Comparison of ENCODE assay signal across 8 mouse cellular contexts in genomic region chr11:79252881-79253541, GRCm38 (mm10). TPM values are rescaled to one million over a fixed set of nuclear protein-coding genes. Genes with fewer than 3 reads are reported as not detected.
DNase-seq lines count a peak whose midpoint lies in the region; ATAC-seq and TF ChIP-seq lines count a peak whose summit lies in the region.

No protein-coding gene starts in this region.

- no peak for TF ChIP-seq POLR2A in ES-Bruce4 (IDR thresholded peaks at IDR 0.05; ENCODE audit: insufficient read depth, low read length)

- H3K4me2 ChIP-seq in embryonic facial prominence, embryonic 15.5 days (replicated peaks), result peak overlapping the region; percentile 76
- H3K4me2 ChIP-seq in hindbrain, embryonic 15.5 days, result peak overlapping the region; percentile 76
- H3K4me2 ChIP-seq in stomach, postnatal 0 days (replicated peaks; ENCODE audit: low read depth), result peak overlapping the region; percentile 88

- TF ChIP-seq CTCF in ES-Bruce4 (IDR thresholded peaks at IDR 0.05; ENCODE audit: low read depth, low read length), result no peak
- TF ChIP-seq CTCF in stomach, postnatal 0 days (IDR thresholded peaks at IDR 0.05; ENCODE audit: low read depth), result no peak

- peak overlapping the region; percentile 64; the same call in 1 of the 2 replicates for H3K27ac ChIP-seq in ES-Bruce4 (ENCODE audit: insufficient read depth, low read length)
- H3K27ac ChIP-seq in embryonic facial prominence, embryonic 15.5 days (replicated peaks), result peak overlapping the region; percentile 94; the same call in 1 of the 2 replicates
- peak overlapping the region; percentile 95 for H3K27ac ChIP-seq in hindbrain, embryonic 15.5 days (replicated peaks)
- H3K27ac ChIP-seq in stomach, postnatal 0 days (replicated peaks), result peak overlapping the region; percentile 97

- peaks cover 36% of the 10 kb centered on the region for H3K36me3 ChIP-seq in ES-Bruce4 (ENCODE audit: control insufficient read depth, insufficient read depth, low read length, poor library complexity, severe bottlenecking)
- H3K36me3 ChIP-seq in embryonic facial prominence, embryonic 15.5 days, result peaks cover 27% of the 10 kb centered on the region
- H3K36me3 ChIP-seq in hindbrain, embryonic 15.5 days, result peaks cover 15% of the 10 kb centered on the region
- H3K36me3 ChIP-seq in stomach, postnatal 0 days (ENCODE audit: control insufficient read depth, insufficient read depth, low read length), result no peaks in the 10 kb centered on the region; the same call in 1 of the 2 replicates

- ATAC-seq in embryonic facial prominence, embryonic 15.5 days (ENCODE audit: insufficient number of reproducible peaks, low FRiP score, low TSS enrichment, low read depth), result peak; percentile 48; the same call in 1 of the 2 replicates
- no peak for ATAC-seq in hindbrain, embryonic 15.5 days (ENCODE audit: low FRiP score, low read depth)
- no peak for ATAC-seq in stomach, postnatal 0 days (ENCODE audit: low FRiP score, low TSS enrichment)
- ATAC-seq in frontal cortex, adult (ENCODE audit: low TSS enrichment), result no peak

- DNase-seq in gastrocnemius, adult 18-20 months (ENCODE audit: low spot score), result peak; percentile 30
- DNase-seq in gastrocnemius, postnatal 25 days, result no peak
- DNase-seq in lung, postnatal 25 days (ENCODE audit: low spot score), result peak; percentile 38
- no peak for DNase-seq in stomach, postnatal 0 days (ENCODE audit: low spot score)

- H3K27me3 ChIP-seq in ES-Bruce4 (ENCODE audit: control insufficient read depth, insufficient read depth, low read length, poor library complexity, severe bottlenecking), result no peaks in the 10 kb centered on the region
- no peaks in the 10 kb centered on the region for H3K27me3 ChIP-seq in embryonic facial prominence, embryonic 15.5 days
- no peaks in the 10 kb centered on the region for H3K27me3 ChIP-seq in hindbrain, embryonic 15.5 days
- no peaks in the 10 kb centered on the region for H3K27me3 ChIP-seq in stomach, postnatal 0 days (ENCODE audit: control insufficient read depth, insufficient read depth, low read length)

- peak overlapping the region; percentile 94; the same call in 1 of the 2 replicates for H3K9ac ChIP-seq in ES-Bruce4 (ENCODE audit: low read depth, poor library complexity, severe bottlenecking)
- peak overlapping the region; percentile 97; the same call in 1 of the 2 replicates for H3K9ac ChIP-seq in embryonic facial prominence, embryonic 15.5 days
- H3K9ac ChIP-seq in hindbrain, embryonic 15.5 days, result peak overlapping the region; percentile 75
- H3K9ac ChIP-seq in stomach, postnatal 0 days (ENCODE audit: low read length), result peak overlapping the region; percentile 94

- H3K9me3 ChIP-seq in ES-Bruce4 (replicated peaks; ENCODE audit: control insufficient read depth, insufficient read depth, low read length, poor library complexity, severe bottlenecking), result no peaks in the 10 kb centered on the region
- H3K9me3 ChIP-seq in embryonic facial prominence, embryonic 15.5 days (replicated peaks), result no peaks in the 10 kb centered on the region
- H3K9me3 ChIP-seq in hindbrain, embryonic 15.5 days, result no peaks in the 10 kb centered on the region
- no peaks in the 10 kb centered on the region for H3K9me3 ChIP-seq in stomach, postnatal 0 days (ENCODE audit: control insufficient read depth, low read length)

- no peak for TF ChIP-seq EP300 in ES-Bruce4 (IDR thresholded peaks at IDR 0.05; ENCODE audit: insufficient read depth, low read depth, low read length)
- TF ChIP-seq EP300 in stomach, postnatal 0 days (optimal IDR thresholded peaks at IDR 0.05), result no peak

- H3K4me3 ChIP-seq in ES-Bruce4 (ENCODE audit: low read depth, low read length), result peak overlapping the region; percentile 92
- peak overlapping the region; percentile 84 for H3K4me3 ChIP-seq in embryonic facial prominence, embryonic 15.5 days (replicated peaks)
- peak overlapping the region; percentile 64 for H3K4me3 ChIP-seq in hindbrain, embryonic 15.5 days
- peak overlapping the region; percentile 95 for H3K4me3 ChIP-seq in stomach, postnatal 0 days (ENCODE audit: low read depth, low read length)

- WGBS in embryonic facial prominence, embryonic 15.5 days, result 9% methylated on average over 6 of the region's 6 CpGs
- 19% methylated on average over 6 of the region's 6 CpGs for WGBS in hindbrain, embryonic 15.5 days
- 6% methylated on average over 6 of the region's 6 CpGs for WGBS in stomach, postnatal 0 days

- peaks cover 1% of the 10 kb centered on the region for H3K4me1 ChIP-seq in ES-Bruce4 (ENCODE audit: control insufficient read depth, insufficient read depth, low read length)
- H3K4me1 ChIP-seq in embryonic facial prominence, embryonic 15.5 days, result peaks cover 15% of the 10 kb centered on the region
- peaks cover 39% of the 10 kb centered on the region for H3K4me1 ChIP-seq in hindbrain, embryonic 15.5 days (replicated peaks)
- no peaks in the 10 kb centered on the region for H3K4me1 ChIP-seq in stomach, postnatal 0 days (replicated peaks; ENCODE audit: control insufficient read depth, insufficient read depth)

RNA-seq across cellular contexts. Expression of gene Wsb1, which starts 1.5 kb away (rescaled TPM):
- total RNA-seq in gastrocnemius, adult 18-20 months (2021), result 10 to 100 TPM in 1 of 2 experiments, 1 to 10 TPM in 1; 6.7 to 10.3 TPM
- total RNA-seq in gastrocnemius, postnatal 25 days (2021), result 10 to 100 TPM in 1 of 2 experiments, 1 to 10 TPM in 1; 7.5 to 14.0 TPM
- polyA plus RNA-seq in ES-Bruce4 (2011; ENCODE audit: insufficient read depth, insufficient read length, low read depth, missing spikeins), result 188 and 195 TPM in 2 replicates
- polyA plus RNA-seq in embryonic facial prominence, embryonic 15.5 days (2015; fragmentation: Nextera tagmentation; extraction: Ambion mirVana), result 208 and 233 TPM in 2 replicates
- polyA plus RNA-seq in hindbrain, embryonic 15.5 days (2015; fragmentation: Nextera tagmentation; extraction: Ambion mirVana), result 406 and 435 TPM in 2 replicates
- polyA plus RNA-seq in stomach, postnatal 0 days (2015; fragmentation: Nextera tagmentation; extraction: Ambion mirVana), result 53.6 and 56.6 TPM in 2 replicates

RNA-seq across cellular contexts. Expression of gene Gm9964, which starts 43.7 kb away (rescaled TPM):
- total RNA-seq in gastrocnemius, adult 18-20 months (2021), result not detected
- total RNA-seq in gastrocnemius, postnatal 25 days (2021), result not detected
- polyA plus RNA-seq in ES-Bruce4 (2011; ENCODE audit: insufficient read depth, insufficient read length, low read depth, missing spikeins), result not detected in 2 replicates
- not detected in 2 replicates for polyA plus RNA-seq in embryonic facial prominence, embryonic 15.5 days (2015; fragmentation: Nextera tagmentation; extraction: Ambion mirVana)
- not detected in 2 replicates for polyA plus RNA-seq in hindbrain, embryonic 15.5 days (2015; fragmentation: Nextera tagmentation; extraction: Ambion mirVana)
- not detected in 2 replicates for polyA plus RNA-seq in stomach, postnatal 0 days (2015; fragmentation: Nextera tagmentation; extraction: Ambion mirVana)

Comparison
In these comparisons a context has a peak if more than half of its experiments do, and no peak if none do; other contexts are left out.
1. DNase-seq: peak in gastrocnemius, adult 18-20 months (single experiment) and lung, postnatal 25 days (single experiment); none in gastrocnemius, postnatal 25 days (single experiment) and stomach, postnatal 0 days (single experiment).
2. Peak in every context shown above with its lines, with median percentiles within 50 percentile points of each other: H3K27ac ChIP-seq, H3K4me3 ChIP-seq, H3K9ac ChIP-seq and H3K4me2 ChIP-seq.